Mouse (Mus musculus) 416B (cell line): ENCODE results near the gene Dhx36.

Source experiments
- DNase-seq: peaks from one replicate; pipeline ENCODE4 v3.0.0; 2011; ENCODE audit warnings: low read depth

Gene Dhx36

DNA sequence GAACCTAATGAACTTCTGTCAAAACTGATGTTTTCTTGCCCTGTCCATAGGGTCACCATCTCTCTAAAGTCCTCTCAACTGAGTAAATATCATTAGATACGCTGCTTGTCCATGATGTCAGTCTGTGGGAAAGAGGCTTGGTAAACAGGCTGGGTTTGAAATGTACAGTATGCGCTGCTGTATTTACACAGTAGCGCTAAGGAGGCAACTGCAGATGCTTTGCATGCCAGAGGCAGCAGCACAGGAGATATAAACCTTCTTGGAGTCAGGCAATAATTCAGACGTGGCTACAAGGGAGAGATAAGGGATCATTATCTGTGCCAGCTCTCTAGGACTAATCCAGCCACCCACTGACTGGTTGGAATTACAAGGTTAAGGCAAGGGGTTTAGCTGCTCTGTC lies 73.1 kb downstream of the Dhx36 start:
- DNase-seq, result no peak

DNA sequence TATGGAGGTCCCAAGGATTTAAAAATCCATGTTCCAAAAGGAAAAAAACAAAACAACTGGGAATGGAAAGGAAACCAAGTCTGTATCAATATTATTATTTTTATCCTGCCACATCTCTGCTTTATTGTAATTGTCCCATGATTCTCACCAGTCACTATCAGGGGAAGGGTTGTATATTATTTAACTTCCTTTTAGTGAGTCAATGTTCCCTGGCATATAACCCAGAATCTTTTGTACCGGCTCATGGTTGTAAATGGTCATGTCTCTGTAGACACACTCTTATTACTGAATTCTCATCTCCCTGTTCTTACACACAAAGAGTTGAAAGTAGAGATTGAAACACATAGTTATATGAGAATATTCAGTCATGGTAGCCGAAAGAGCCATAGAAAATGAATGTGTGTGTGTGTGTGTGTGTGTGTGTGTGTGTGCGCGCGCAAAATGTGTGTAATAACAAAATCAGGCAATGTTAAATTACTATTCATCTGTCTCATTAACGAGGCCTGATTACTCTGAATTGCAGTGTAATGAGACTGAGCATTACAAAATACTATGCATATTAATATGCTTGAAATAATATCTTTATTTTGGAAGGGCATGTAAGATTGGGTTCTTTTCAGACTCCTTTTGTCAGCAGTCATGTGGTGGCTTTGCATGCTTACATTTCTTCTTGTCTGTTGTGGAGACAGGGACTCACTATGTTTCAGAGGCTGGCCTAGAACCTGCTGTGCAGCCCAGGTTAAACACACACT lies 88.2 kb downstream of the Dhx36 start:
- DNase-seq, result no peak
